Mouse (Mus musculus): ENCODE data around the gene Atxn10. TPM values are rescaled to one million over a fixed set of nuclear protein-coding genes. Genes with fewer than 3 reads are reported as not detected.

The Atxn10 gene
- polyA plus RNA-seq, 1 experiment from 2014 or later, result 117 TPM

GRCm38 (mm10) chr15:85404739-85405138, 68.7 kb downstream of the Atxn10 start:
- Histone ChIP-seq H3K36me3 (ENCODE audit: inconsistent target) (no peaks in the 10 kb centered on the region), H3K4me3 (ENCODE audit: inconsistent target) (no peak overlapping the region), H3K27ac (no peak overlapping the region), H3K79me2 (ENCODE audit: inconsistent target) (no peaks in the 10 kb centered on the region)
- 61% methylated on average over 4 of the region's 4 CpGs for WGBS (ENCODE audit: missing documents)

- WGBS (ENCODE audit: missing documents), result 89% methylated on average over 3 of the region's 3 CpGs
- no peak overlapping the region for H3K4me3 ChIP-seq (ENCODE audit: inconsistent target)
- no peak overlapping the region for H3K27ac ChIP-seq
- no peaks in the 10 kb centered on the region for H3K36me3 ChIP-seq (ENCODE audit: inconsistent target)
- no peaks in the 10 kb centered on the region for H3K79me2 ChIP-seq (ENCODE audit: inconsistent target)
Measured at GRCm38 (mm10) chr15:85405567-85405966, 69.5 kb downstream of the Atxn10 start.

GRCm38 (mm10) chr15:85406846-85407245, 70.8 kb downstream of the Atxn10 start:
- Histone ChIP-seq H3K27ac (no peak overlapping the region), H3K4me3 (ENCODE audit: inconsistent target) (no peak overlapping the region), H3K79me2 (ENCODE audit: inconsistent target) (no peaks in the 10 kb centered on the region), H3K36me3 (ENCODE audit: inconsistent target) (no peaks in the 10 kb centered on the region)
- WGBS (ENCODE audit: missing documents), result 88% methylated on average over 1 of the region's 1 CpGs

GRCm38 (mm10) chr15:85407342-85407741, 71.3 kb downstream of the Atxn10 start:
- 87% methylated on average over 3 of the region's 3 CpGs for WGBS (ENCODE audit: missing documents)

GRCm38 (mm10) chr15:85408790-85409189, 72.7 kb downstream of the Atxn10 start:
- no peaks in the 10 kb centered on the region for H3K79me2 ChIP-seq (ENCODE audit: inconsistent target)
- 96% methylated on average over 5 of the region's 5 CpGs for WGBS (ENCODE audit: missing documents)
- no peaks in the 10 kb centered on the region for H3K36me3 ChIP-seq (ENCODE audit: inconsistent target)
- no peak overlapping the region for H3K27ac ChIP-seq
- no peak overlapping the region for H3K4me3 ChIP-seq (ENCODE audit: inconsistent target)

More at GRCm38 (mm10) chr15:85407342-85407741, 71.3 kb downstream of the Atxn10 start:
- no peaks in the 10 kb centered on the region for H3K79me2 ChIP-seq (ENCODE audit: inconsistent target)
- H3K4me3 ChIP-seq (ENCODE audit: inconsistent target), result no peak overlapping the region
- H3K27ac ChIP-seq, result no peak overlapping the region
- H3K36me3 ChIP-seq (ENCODE audit: inconsistent target), result no peaks in the 10 kb centered on the region

- 94% methylated on average over 8 of the region's 8 CpGs for WGBS (ENCODE audit: missing documents)
- Histone ChIP-seq H3K27ac (no peak overlapping the region), H3K79me2 (ENCODE audit: inconsistent target) (no peaks in the 10 kb centered on the region), H3K4me3 (ENCODE audit: inconsistent target) (no peak overlapping the region), H3K36me3 (ENCODE audit: inconsistent target) (no peaks in the 10 kb centered on the region)
Measured at GRCm38 (mm10) chr15:85409245-85409783, 73.3 kb downstream of the Atxn10 start.

- WGBS (ENCODE audit: missing documents), result 96% methylated on average over 6 of the region's 6 CpGs
- H3K27ac ChIP-seq, result no peak overlapping the region
- H3K4me3 ChIP-seq (ENCODE audit: inconsistent target), result no peak overlapping the region
- H3K36me3 ChIP-seq (ENCODE audit: inconsistent target), result no peaks in the 10 kb centered on the region
- H3K79me2 ChIP-seq (ENCODE audit: inconsistent target), result no peaks in the 10 kb centered on the region
Measured at GRCm38 (mm10) chr15:85409836-85410235, 73.8 kb downstream of the Atxn10 start.

- H3K27ac ChIP-seq, result no peak overlapping the region
- H3K36me3 ChIP-seq (ENCODE audit: inconsistent target), result no peaks in the 10 kb centered on the region
- no peaks in the 10 kb centered on the region for H3K79me2 ChIP-seq (ENCODE audit: inconsistent target)
- WGBS (ENCODE audit: missing documents), result 83% methylated on average over 2 of the region's 2 CpGs
- H3K4me3 ChIP-seq (ENCODE audit: inconsistent target), result no peak overlapping the region
Measured at GRCm38 (mm10) chr15:85414620-85415019, 78.6 kb downstream of the Atxn10 start.

GRCm38 (mm10) chr15:85420686-85421085, 84.6 kb downstream of the Atxn10 start:
- H3K36me3 ChIP-seq (ENCODE audit: inconsistent target), result no peaks in the 10 kb centered on the region
- H3K27ac ChIP-seq, result no peak overlapping the region
- WGBS (ENCODE audit: missing documents), result 82% methylated on average over 2 of the region's 2 CpGs
- H3K4me3 ChIP-seq (ENCODE audit: inconsistent target), result no peak overlapping the region
- H3K79me2 ChIP-seq (ENCODE audit: inconsistent target), result no peaks in the 10 kb centered on the region

GRCm38 (mm10) chr15:85424197-85424596, 88.2 kb downstream of the Atxn10 start:
- no peaks in the 10 kb centered on the region for H3K36me3 ChIP-seq (ENCODE audit: inconsistent target)
- no peaks in the 10 kb centered on the region for H3K79me2 ChIP-seq (ENCODE audit: inconsistent target)
- no peak overlapping the region for H3K27ac ChIP-seq
- H3K4me3 ChIP-seq (ENCODE audit: inconsistent target), result no peak overlapping the region
- WGBS (ENCODE audit: missing documents), result 90% methylated on average over 3 of the region's 3 CpGs

- H3K4me3 ChIP-seq (ENCODE audit: inconsistent target), result no peak overlapping the region
- H3K79me2 ChIP-seq (ENCODE audit: inconsistent target), result no peaks in the 10 kb centered on the region
- no peaks in the 10 kb centered on the region for H3K36me3 ChIP-seq (ENCODE audit: inconsistent target)
- 96% methylated on average over 6 of the region's 6 CpGs for WGBS (ENCODE audit: missing documents)
- H3K27ac ChIP-seq, result no peak overlapping the region
Measured at GRCm38 (mm10) chr15:85428140-85428539, 92.1 kb downstream of the Atxn10 start.

- H3K36me3 ChIP-seq (ENCODE audit: inconsistent target), result peaks cover 16% of the 10 kb centered on the region; the same call in 1 of the 2 replicates
- H3K4me3 ChIP-seq (ENCODE audit: inconsistent target), result no peak overlapping the region
- no peak overlapping the region for H3K27ac ChIP-seq
- H3K79me2 ChIP-seq (ENCODE audit: inconsistent target), result no peaks in the 10 kb centered on the region
- 91% methylated on average over 3 of the region's 3 CpGs for WGBS (ENCODE audit: missing documents)
Measured at GRCm38 (mm10) chr15:85442568-85442967, 106.5 kb downstream of the Atxn10 start.

- Histone ChIP-seq H3K4me3 (ENCODE audit: inconsistent target) (no peak overlapping the region), H3K27ac (no peak overlapping the region), H3K79me2 (ENCODE audit: inconsistent target) (no peaks in the 10 kb centered on the region), H3K36me3 (ENCODE audit: inconsistent target) (no peaks in the 10 kb centered on the region)
- WGBS (ENCODE audit: missing documents), result 97% methylated on average over 3 of the region's 3 CpGs
Measured at GRCm38 (mm10) chr15:85446652-85447051, 110.6 kb downstream of the Atxn10 start.

GRCm38 (mm10) chr15:85456891-85457290, 120.8 kb downstream of the Atxn10 start:
- 91% methylated on average over 8 of the region's 8 CpGs for WGBS (ENCODE audit: missing documents)
- H3K36me3 ChIP-seq (ENCODE audit: inconsistent target), result 0 out of 2 replicates have a peak, but pooled peaks cover 4% of the 10 kb centered on the region
- no peaks in the 10 kb centered on the region for H3K79me2 ChIP-seq (ENCODE audit: inconsistent target)
- no peak overlapping the region for H3K27ac ChIP-seq
- H3K4me3 ChIP-seq (ENCODE audit: inconsistent target), result no peak overlapping the region

GRCm38 (mm10) chr15:85457838-85458237, 121.8 kb downstream of the Atxn10 start:
- peaks cover 11% of the 10 kb centered on the region; the same call in 1 of the 2 replicates for H3K36me3 ChIP-seq (ENCODE audit: inconsistent target)
- 97% methylated on average over 8 of the region's 8 CpGs for WGBS (ENCODE audit: missing documents)
- H3K27ac ChIP-seq, result no peak overlapping the region
- H3K79me2 ChIP-seq (ENCODE audit: inconsistent target), result no peaks in the 10 kb centered on the region
- H3K4me3 ChIP-seq (ENCODE audit: inconsistent target), result no peak overlapping the region

GRCm38 (mm10) chr15:85458631-85459082, 122.6 kb downstream of the Atxn10 start:
- WGBS (ENCODE audit: missing documents), result 98% methylated on average over 4 of the region's 4 CpGs
- Histone ChIP-seq H3K36me3 (ENCODE audit: inconsistent target) (peaks cover 19% of the 10 kb centered on the region; the same call in 1 of the 2 replicates), H3K4me3 (ENCODE audit: inconsistent target) (no peak overlapping the region), H3K27ac (no peak overlapping the region), H3K79me2 (ENCODE audit: inconsistent target) (no peaks in the 10 kb centered on the region)
